Mouse (Mus musculus) kidney, postnatal 0 days (tissue): ENCODE measurements around the gene Nr2f6. TPM values are rescaled to one million over a fixed set of nuclear protein-coding genes. Genes with fewer than 3 reads are reported as not detected.

Source experiments
- ATAC-seq: fragments of 200-750 bp; cut with Nextera tagmentation; replicated peaks from 2 replicates; pipeline ENCODE4 v1.8.0; 2017; ENCODE audit warnings: low read depth, moderate number of reproducible peaks, moderate TSS enrichment, moderate library complexity; ENCODE audit not compliant: low FRiP score
- DNase-seq: peaks from one replicate; pipeline ENCODE4 v3.0.0-alpha.2; 2016; ENCODE audit warnings: low spot score
- H3K27ac ChIP-seq: fragments of 300-500 bp; sonication (generic); 2 replicates; pipeline ENCODE4 v1.5.1; 2014; ENCODE audit warnings: mild to moderate bottlenecking
- H3K27me3 ChIP-seq: fragments of 300-500 bp; sonication (generic); 2 replicates; pipeline ENCODE4 v1.6.1; 2014; ENCODE audit warnings: low read length, mixed read lengths; ENCODE audit not compliant: insufficient read depth
- H3K36me3 ChIP-seq: fragments of 300-500 bp; sonication (generic); 2 replicates; pipeline ENCODE4 v1.6.1; 2014; ENCODE audit warnings: low read length, mixed read lengths; ENCODE audit not compliant: insufficient read depth
- H3K4me1 ChIP-seq: fragments of 300-500 bp; sonication (generic); replicated peaks from 2 replicates; pipeline ENCODE4 v1.6.1; 2014; ENCODE audit warnings: antibody characterized with exemption, low read length, mixed read lengths; ENCODE audit not compliant: insufficient read depth
- H3K4me2 ChIP-seq: fragments of 300-500 bp; sonication (generic); 2 replicates; pipeline ENCODE4 v1.6.1; 2014; ENCODE audit warnings: mild to moderate bottlenecking, low read length, moderate library complexity, mixed read lengths
- H3K4me3 ChIP-seq: fragments of 300-500 bp; sonication (generic); replicated peaks from 2 replicates; pipeline ENCODE4 v1.5.1; 2014; ENCODE audit warnings: low read depth, low read length
- H3K9ac ChIP-seq: fragments of 300-500 bp; sonication (generic); 2 replicates; pipeline ENCODE4 v1.6.1; 2014; ENCODE audit warnings: low read depth, low read length
- H3K9me3 ChIP-seq: fragments of 300-500 bp; sonication (generic); replicated peaks from 2 replicates; pipeline ENCODE4 v1.6.1; 2016; ENCODE audit warnings: low read length, inconsistent platforms, mixed read lengths
- CTCF ChIP-seq: IDR thresholded peaks from 2 replicates; pipeline ENCODE4 v1.5.1; 2016; ENCODE audit warnings: antibody characterized with exemption, low read depth, mild to moderate bottlenecking, moderate library complexity
- WGBS: fragments of 180-500 bp; shearing (Covaris S2); extraction: QIAGEN DNeasy Blood & Tissue Kit; methylation state at CpG from one replicate; pipeline ENCODE4 v1.1.7; 2014; 5-methylcytosine and 5-hydroxymethylcytosine counted together
- polyA plus RNA-seq: library from polyadenylated mRNA; unstranded; fragments of >200 nt; fragmentation: Nextera tagmentation; extraction: Ambion mirVana; gene quantifications from 2 replicates; pipeline ENCODE4 v1.2.1, GENCODE M21; 2015

Gene Nr2f6
- polyA plus RNA-seq, 1 experiment from 2014 or later, result 138 TPM

DNA sequence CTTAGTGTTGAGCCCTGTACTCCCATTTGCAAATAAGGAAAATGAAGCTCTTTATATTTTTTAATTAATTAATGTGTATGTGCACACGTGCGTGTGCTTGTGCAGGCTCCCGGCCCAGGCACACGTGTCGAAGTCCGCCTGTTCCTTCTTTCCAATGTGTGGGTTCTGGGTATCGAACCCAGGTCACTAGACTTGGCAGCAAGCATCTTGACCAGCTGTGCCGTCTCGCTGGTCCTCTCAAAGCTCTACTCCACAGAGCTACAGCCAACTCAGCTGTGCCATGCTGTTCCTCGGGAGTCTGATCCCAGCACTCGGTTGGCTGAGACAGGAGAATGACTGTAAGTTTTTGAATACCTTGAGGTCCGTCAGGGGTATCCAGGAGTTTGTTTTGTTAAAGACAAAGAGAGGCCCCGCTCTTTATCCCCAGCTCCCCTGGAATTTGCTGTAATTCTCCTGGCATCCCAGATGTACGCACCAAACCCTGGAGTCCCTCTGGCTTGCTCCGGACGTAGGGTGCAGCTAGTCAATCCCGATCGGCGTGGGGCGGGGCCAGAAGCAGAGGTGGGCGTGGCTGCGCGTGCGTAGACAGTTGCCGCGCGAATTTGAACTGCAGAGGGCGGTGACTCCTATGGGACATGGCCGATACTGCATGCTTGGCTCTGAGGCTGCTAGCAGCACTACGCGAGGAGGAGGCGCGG is 23.8 kb upstream of the Nr2f6 start, which contains the start of gene Ankle1:
Gene Ankle1 (plus strand): TSS at position 610 of the 698 bp plus-strand sequence.
- Histone ChIP-seq H3K9me3 (no peaks in the 10 kb centered on the region), H3K27ac (peak within 1 kb of the TSS; percentile 48; the same call in 1 of the 2 replicates), H3K9ac (peak within 1 kb of the TSS; percentile 58), H3K4me3 (peak within 1 kb of the TSS; percentile 44), H3K27me3 (no peaks in the 10 kb centered on the region), H3K4me2 (peak within 1 kb of the TSS; percentile 69), H3K36me3 (0 out of 2 replicates have a peak, but pooled peaks cover 4% of the 10 kb centered on the region), H3K4me1 (peaks cover 7% of the 10 kb centered on the region)
- WGBS, result 15% methylated on average over 33 of the region's 33 CpGs
- DNase-seq, result peak; percentile 96
- peak; percentile 73 for TF ChIP-seq CTCF
- peak; percentile 87 for ATAC-seq

- Histone ChIP-seq H3K36me3 (0 out of 2 replicates have a peak, but pooled peaks cover 4% of the 10 kb centered on the region), H3K4me3 (peak overlapping the region; percentile 44; the same call in 1 of the 2 replicates), H3K9ac (no peak overlapping the region)
Observed at GRCm38 (mm10) chr8:71404951-71405351, 23.2 kb upstream of the Nr2f6 start.

DNA sequence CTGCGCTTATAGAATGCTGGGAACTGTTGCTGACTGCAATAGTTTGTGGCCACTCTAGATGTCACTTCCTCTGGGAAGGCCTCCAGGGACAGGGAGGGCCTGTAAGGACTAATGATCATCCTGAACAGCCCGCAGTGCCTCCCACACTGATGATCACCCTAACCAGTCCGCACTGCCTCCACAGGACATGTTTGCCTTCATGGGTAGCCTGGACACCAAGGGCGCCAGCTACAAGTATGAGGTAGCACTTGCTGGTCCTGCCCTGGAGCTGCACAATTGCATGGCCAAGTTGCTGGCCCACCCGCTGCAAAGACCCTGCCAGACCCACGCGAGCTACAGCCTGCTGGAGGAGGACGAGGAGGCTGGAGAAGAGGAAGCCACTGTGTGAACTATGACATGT is 22.3 kb upstream of the Nr2f6 start:
- H3K4me2 ChIP-seq, result no peak overlapping the region
- H3K9ac ChIP-seq, result no peak overlapping the region
- no peak overlapping the region for H3K4me3 ChIP-seq
- H3K36me3 ChIP-seq, result peaks cover 9% of the 10 kb centered on the region; the same call in 1 of the 2 replicates
- DNase-seq (no peak), ATAC-seq (no peak)
- H3K4me1 ChIP-seq, result peaks cover 7% of the 10 kb centered on the region
- H3K9me3 ChIP-seq, result no peaks in the 10 kb centered on the region
- H3K27me3 ChIP-seq, result no peaks in the 10 kb centered on the region
- TF ChIP-seq CTCF, result no peak
- WGBS, result 89% methylated on average over 8 of the region's 8 CpGs
- no peak overlapping the region for H3K27ac ChIP-seq

More at GRCm38 (mm10) chr8:71404951-71405351, 23.2 kb upstream of the Nr2f6 start:
- Histone ChIP-seq H3K9me3 (no peaks in the 10 kb centered on the region), H3K27ac (no peak overlapping the region), H3K4me2 (no peak overlapping the region), H3K27me3 (no peaks in the 10 kb centered on the region), H3K4me1 (peaks cover 7% of the 10 kb centered on the region)
- no peak for DNase-seq
- WGBS, result 66% methylated on average over 9 of the region's 9 CpGs
- TF ChIP-seq CTCF, result no peak
- ATAC-seq, result no peak

- Histone ChIP-seq H3K9ac (no peak overlapping the region), H3K27ac (no peak overlapping the region), H3K9me3 (no peaks in the 10 kb centered on the region), H3K4me1 (peaks cover 7% of the 10 kb centered on the region), H3K4me2 (no peak overlapping the region), H3K36me3 (peaks cover 11% of the 10 kb centered on the region; the same call in 1 of the 2 replicates), H3K4me3 (no peak overlapping the region), H3K27me3 (no peaks in the 10 kb centered on the region)
- ATAC-seq, result no peak
- WGBS, result 68% methylated on average over 6 of the region's 6 CpGs
- no peak for TF ChIP-seq CTCF
- no peak for DNase-seq
Observed at GRCm38 (mm10) chr8:71403107-71403885, 21.5 kb upstream of the Nr2f6 start.

GRCm38 (mm10) chr8:71402446-71402964 is 20.7 kb upstream of the Nr2f6 start:
- DNase-seq, result no peak
- ATAC-seq, result no peak
- Histone ChIP-seq H3K27ac (no peak overlapping the region), H3K4me1 (peaks cover 9% of the 10 kb centered on the region), H3K9me3 (no peaks in the 10 kb centered on the region), H3K27me3 (no peaks in the 10 kb centered on the region), H3K4me2 (no peak overlapping the region), H3K36me3 (peaks cover 13% of the 10 kb centered on the region; the same call in 1 of the 2 replicates), H3K4me3 (no peak overlapping the region), H3K9ac (no peak overlapping the region)
- no peak for TF ChIP-seq CTCF
- 85% methylated on average over 9 of the region's 9 CpGs for WGBS

DNA sequence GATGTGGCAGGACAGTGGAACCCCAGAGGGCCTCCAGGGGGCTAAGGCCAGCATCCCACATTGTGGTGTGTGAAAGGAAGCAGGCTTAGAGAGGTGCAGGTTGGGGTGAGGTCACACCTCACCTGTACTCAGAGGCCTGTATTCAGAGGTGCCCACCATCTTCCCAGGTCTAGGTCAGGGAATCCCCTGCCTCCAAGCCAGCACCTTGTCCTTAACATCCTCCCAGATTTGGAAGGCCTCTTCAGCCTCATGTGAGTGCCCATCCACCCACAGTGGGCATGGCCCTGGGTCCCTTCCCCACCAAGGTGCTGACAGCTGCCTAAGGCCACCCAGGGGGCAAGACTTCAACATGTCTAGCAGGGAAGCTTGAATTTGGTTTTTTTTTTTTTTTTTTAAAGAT is 19.7 kb upstream of the Nr2f6 start:
- peaks cover 11% of the 10 kb centered on the region for H3K4me1 ChIP-seq
- H3K9ac ChIP-seq, result no peak overlapping the region
- DNase-seq, result no peak
- peaks cover 13% of the 10 kb centered on the region; the same call in 1 of the 2 replicates for H3K36me3 ChIP-seq
- H3K27me3 ChIP-seq, result no peaks in the 10 kb centered on the region
- no peak for ATAC-seq
- H3K4me2 ChIP-seq, result no peak overlapping the region
- no peaks in the 10 kb centered on the region for H3K9me3 ChIP-seq
- H3K4me3 ChIP-seq, result no peak overlapping the region
- no peak overlapping the region for H3K27ac ChIP-seq
- 0 out of 2 replicates have a peak, but pooled peaks have one; percentile 1 for TF ChIP-seq CTCF
